Mouse (Mus musculus): ENCODE data around the gene Hspb6.

Hspb6 gene

DNA sequence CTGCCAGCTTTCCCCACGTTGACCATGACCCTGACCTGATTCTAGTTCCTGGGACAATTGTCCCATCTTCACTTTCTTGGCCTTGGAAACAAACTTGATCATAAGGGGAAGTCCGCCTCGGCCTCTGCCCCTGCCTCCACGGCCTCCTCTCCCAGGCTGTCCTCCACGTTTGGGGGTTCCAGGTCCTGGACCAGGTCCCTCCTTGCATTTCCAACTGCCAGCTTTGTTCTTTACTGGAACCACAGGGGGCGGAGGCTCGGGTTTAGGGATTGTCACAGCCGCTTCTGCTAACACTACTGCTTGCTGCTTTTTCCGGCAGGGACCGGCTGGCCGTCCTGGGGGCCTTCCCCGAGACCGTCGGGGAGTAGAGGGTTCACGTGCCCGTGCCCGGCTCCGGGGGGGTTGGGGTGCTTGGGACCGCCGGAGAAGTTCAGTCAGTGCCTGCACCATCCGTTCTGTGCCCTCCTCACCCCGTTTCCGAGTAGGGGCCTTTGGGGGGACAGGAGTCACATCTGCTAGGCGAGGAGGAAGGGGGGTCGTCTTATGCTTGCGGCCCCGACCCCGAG is 34.6 kb downstream of the Hspb6 start:
- DNase-seq (ENCODE audit: low spot score in 2 of 2): no peak

DNA sequence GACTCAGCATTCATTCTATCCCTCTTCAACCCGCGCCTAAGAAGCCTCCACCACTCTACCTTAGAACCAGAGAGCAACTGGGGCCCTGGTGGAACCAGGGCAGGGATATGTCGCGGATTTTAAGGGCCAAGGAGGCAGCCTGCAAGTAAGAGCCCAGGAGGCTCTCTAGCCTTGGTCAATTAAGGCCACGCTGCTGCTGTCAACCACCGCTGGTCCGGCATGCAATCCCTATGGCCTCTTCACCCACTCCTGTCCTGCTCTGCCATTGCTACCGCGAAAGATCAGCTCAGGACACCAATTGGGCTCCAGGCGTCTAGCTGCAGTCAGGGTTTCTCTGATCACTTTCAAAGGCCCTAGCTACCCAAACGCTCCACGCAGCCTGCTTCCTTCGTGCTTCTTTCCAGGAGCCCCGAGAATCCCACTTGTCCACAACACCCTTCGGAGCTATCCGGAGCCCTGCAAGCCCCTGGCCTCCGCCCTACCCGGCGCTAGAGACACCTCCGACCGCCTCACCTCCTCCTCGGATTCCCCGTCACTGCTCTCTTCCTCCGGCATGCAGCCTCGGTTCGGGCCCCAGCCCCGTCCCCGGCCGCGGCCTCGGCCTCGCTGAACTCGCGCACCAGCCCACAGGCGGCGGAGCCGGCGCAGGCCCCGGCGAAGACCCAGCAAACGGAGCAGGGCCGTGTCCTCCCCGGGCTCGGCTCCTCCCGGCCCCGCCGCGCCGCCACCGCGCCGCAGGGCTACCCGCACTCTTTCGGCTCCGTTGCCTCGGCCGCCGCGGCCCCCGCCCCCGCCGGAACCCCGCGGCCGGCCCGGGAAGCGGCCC is 36.1 kb downstream of the Hspb6 start:
- peak in 1 of 2 experiments; percentile 48 for DNase-seq (ENCODE audit: low spot score in 2 of 2)

DNA sequence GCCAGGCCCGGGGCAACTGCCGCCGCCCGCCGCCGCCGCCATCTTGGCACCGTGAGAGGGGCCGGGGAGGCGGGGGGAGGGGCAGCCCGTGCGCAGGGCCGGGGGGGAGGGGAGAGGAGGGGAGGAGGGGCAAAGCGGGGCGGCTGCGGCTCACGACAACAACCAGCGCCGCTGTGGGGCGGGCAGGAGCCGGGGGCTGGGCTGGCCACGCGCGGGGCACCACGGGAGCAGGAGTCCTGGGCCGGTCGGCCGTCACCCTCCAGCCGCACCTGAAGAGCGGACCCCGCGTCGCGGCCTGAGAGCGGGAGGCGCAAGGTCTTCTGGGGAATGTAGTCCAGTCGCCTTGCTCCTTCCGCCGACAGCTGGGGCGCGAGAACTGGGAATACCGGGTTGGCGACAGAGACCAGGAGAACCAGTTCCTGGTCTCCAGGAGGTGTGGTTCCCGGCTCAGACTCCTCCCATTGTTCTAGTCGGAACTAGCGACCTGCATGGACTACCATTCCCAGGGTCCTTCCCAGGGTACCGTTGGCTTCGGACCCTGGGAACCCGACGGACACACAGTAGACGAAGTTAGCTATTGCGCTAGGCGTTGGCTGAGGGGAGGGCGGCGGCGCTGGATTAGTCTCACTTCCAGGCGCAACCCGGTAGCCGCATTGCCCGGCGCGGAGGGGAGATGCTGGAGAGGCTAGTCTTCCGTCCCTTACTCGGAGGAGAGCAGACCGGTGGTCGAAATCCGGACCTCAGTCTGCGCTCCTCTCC is 36.9 kb downstream of the Hspb6 start, which contains the start of gene Kmt2b:
Gene Kmt2b, minus strand, starts transcription at position 51 of the 759 bp plus-strand sequence.
- DNase-seq (ENCODE audit: low spot score in 2 of 2): peak; percentile 96 to 97

DNA sequence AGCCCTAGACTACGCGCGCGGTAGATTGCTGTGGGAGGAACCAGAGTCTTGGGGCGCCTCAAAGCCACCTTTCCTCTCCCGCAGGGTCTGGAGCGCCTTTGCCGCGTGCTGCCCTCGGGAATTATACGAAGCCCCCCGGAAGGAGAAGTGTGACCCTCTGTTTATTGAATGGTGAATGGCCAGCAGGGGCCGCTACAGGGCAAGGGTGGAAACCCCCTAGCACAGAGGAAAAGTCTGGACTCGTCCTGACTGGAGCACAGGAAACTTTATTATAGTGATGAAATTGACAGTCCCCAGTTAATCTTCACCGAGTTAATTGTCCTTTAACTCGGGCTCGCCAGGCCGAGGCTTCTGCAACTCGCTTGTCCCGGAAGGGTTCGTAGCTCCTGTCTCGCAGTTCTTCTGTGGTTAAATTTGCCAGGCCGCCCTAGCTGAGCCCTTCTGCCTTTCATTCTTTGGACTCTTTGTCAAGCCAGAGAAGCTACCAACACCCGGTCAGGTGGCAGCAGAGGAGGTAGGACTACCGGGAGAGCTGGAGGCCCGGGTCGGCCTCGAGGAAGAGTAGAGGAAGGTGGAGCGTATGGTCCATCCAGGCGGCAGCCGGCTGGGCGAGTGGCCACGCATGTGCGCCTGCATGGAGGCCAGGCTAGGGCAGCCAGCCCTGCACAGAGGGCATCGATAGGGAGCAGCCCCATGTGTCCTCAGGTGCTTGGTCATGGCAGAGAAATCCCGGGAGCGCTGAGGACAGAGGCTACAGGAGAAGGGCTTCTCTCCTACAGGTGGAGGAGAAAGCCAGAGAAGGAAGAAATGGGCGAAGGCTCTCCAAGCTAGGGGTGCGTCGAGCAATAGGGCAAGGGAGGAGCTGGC is 37.7 kb downstream of the Hspb6 start:
- peak in 1 of 2 experiments; percentile 79 for DNase-seq (ENCODE audit: low spot score in 2 of 2)

DNA sequence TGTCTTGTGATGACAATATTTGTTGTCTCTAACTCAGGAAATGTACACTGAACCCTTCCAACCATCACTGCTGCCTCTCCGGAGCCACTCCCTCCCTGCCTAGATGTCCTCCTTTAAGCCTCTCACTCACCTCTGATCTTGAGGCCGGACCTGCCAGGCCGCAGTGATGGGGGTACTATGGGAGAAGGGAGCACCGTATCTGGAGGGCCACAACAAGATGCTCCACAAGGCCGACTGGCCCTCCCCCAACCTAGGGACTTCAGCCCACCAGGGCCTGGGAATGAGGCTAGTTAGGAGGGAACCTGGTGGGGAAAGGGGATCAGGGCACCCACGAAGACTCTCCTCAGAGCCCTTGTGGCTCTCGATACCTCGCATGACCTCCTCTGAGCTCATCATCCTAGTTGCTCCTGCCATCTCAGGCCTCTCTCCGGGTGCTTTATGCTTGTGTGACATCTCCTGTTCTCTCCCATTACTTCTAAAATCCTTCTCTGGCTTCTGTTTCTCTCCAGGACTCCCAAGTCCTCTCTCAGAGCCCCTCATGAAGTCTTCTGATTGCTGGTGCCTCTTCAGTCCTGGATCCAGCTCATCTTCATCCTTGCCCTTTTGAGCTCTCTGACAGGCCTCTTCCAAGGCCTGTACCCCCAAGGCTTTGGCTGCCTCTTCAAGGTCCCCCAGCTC is 39.1 kb downstream of the Hspb6 start:
- DNase-seq (ENCODE audit: low spot score in 2 of 2): no peak

DNA sequence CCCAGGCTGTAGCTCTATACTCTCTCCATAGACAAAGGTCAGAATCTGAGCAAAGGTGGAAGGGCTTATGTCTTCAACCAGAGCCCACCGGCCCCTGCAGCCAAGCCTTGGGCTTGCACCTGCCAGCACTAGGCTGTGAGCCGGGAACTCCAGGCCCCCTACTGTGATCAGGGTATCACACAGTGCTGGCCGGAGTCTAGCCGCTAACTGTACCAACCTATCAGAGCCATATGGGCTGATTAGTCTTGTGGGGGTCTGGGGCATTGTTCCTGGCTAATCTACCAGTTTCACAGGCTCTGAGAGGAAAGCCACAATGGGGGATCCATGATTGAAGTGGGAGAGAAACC is 39.6 kb downstream of the Hspb6 start:
- DNase-seq (ENCODE audit: low spot score in 2 of 2): no peak

DNA sequence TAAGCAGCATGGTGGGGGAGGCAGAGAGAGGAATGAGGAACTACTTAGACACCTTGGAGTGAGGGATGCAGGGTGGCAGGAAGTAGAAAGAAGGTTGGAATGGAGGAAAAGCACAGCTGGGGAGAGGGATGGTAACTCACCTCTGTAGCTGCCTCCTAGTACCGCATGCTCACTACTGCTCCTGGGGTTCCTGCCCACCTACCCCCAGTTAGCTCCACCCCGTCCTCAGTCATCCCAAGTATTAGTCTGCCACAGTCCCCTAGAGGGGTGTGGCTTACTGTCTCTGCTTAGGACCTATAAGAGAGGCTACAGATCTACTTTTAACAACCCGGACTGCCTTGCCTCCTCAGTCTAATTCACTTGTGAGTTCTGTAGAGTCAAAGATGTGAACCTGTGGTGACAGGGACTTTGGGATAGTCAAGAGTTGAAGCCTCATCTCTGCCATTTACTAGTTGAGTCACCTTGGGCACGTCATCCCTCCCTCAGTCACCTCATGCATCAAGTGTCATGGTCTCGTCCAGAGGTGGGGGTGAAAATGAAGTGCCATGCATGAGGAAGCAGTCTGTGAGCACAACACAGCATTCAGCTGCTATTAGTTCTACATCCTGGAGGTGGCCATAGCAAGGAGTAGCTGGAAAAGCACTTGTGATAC is 40.9 kb downstream of the Hspb6 start:
- no peak for DNase-seq (ENCODE audit: low spot score in 2 of 2)

DNA sequence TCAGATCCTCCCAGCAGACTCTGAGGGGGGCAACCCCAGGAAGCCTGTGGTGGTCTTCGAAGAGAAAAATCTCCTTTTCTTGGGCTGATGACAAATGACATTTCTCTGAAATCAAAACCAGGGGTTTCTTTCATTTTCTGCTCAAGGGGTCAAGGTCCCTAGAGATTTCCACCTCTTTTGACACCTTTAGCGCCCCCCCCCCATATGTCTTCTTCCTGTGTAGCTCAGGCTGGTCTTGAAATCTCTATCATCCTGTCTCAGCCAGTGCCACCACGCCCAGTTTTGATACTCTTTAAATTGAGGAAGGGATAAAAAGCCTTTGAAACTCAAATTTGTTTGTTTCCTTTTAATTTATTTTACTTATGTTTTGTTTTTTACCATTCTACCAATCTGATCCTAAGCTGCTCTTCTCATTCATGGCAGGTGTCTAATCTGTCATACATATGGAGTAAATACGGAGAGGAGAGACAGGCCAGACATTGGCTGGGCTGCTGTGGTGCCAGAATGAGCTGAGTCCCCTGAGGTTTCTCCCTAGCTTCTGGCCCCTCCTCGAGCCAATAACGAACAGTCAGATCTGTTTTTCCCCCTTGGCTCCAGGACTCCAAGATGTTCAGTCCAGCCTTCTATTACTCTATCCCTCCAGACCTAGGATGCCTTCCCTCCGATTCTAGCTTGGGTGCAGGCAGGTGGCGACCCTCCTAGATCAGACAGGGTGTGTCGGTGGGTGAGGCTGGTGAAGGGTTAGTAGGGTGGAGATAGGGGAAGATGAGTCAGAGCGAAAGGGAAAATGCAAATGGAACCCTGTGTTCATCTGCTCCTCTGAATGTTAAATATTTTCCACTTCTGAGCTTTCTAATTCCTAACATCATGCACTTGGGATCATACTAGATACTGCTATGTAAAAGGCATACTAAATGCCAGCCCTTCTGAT is 41.9 kb downstream of the Hspb6 start:
- DNase-seq (ENCODE audit: low spot score in 2 of 2): no peak

DNA sequence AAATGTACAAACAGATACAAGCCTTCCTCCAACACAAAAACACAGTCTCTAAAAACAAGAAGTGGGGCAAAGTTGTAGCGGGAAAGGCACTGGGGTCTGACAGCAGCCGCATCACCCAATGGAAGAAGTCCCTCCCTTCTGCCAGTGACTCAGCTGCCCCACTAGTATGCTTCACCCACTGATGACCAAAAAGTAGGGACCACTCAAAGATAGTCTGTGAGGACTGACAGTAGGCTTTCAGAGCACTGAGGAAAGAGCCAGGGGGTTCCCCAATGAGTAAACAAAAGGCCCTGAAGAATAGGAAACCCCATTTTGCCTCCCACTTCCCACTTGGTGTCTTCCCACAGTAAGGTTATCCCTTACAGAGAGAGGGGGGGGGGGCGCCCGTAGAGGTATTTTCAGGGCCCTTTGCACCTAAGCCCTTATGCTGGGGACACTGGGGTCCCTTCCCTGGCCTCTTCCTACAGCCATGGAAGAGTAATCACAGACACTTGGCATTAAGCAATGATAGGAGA is 42.6 kb downstream of the Hspb6 start:
- DNase-seq (ENCODE audit: low spot score in 2 of 2): no peak

DNA sequence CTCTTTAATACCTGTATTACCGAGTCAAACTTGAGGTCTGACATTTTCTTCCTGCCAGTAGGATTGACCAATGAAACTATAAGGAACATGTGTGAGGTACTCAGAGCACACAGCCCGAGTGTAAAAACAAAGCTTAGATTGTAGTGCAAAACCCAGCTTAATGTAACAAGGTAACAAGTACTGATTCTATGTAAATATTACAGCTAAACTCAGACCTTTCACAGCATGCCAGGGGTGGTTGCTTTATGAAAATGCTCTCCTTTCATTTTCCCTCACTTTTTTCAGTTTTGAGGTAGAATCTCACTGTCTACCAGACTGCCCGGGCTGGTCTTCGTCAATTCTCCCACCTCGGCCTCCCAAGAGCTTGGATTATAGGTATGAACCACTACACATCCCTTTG is 44.1 kb downstream of the Hspb6 start:
- no peak for DNase-seq (ENCODE audit: low spot score in 2 of 2)

DNA sequence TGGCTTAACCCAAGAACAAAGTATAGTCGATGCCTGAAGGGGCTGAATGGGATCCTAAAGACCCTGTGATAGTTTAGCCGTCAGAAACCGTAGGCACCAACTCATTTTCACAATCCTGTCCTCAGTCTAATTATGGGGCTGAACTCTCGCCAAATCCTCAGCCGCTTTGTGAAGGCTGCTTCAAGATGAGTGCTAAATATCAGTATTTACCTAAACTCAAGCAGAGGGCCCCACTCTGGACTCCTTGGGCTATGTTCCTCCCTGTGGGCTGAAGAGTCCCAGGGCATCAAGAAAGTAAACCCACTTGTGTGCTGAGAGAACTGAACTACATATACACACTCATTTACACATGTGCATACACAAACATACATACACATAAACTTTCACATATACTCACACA is 44.8 kb downstream of the Hspb6 start:
- DNase-seq (ENCODE audit: low spot score in 2 of 2): no peak

DNA sequence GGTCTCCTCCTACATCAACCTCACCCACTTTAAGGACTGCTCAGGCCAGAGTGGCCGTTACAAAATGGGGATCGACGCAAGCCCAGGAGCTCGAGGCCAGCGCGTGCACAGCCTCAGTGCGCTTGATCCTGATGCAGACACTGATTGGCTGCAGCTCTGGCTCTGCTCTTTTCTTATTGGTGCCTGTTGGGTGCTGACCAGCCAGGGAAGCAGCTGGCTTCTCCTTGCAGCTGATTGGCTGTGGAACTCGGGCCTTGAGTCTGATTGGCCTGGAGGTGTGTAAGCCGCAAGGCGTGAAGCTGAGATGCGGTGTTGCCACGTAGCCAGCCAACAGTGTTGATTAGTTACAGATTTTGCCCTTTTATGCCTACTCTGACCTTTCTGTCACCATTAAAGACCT is 46.8 kb downstream of the Hspb6 start, which contains the start of gene Zbtb32:
Gene Zbtb32, minus strand, starts transcription at position 124 of the 400 bp plus-strand sequence.
- no peak for DNase-seq (ENCODE audit: low spot score in 2 of 2)

DNA sequence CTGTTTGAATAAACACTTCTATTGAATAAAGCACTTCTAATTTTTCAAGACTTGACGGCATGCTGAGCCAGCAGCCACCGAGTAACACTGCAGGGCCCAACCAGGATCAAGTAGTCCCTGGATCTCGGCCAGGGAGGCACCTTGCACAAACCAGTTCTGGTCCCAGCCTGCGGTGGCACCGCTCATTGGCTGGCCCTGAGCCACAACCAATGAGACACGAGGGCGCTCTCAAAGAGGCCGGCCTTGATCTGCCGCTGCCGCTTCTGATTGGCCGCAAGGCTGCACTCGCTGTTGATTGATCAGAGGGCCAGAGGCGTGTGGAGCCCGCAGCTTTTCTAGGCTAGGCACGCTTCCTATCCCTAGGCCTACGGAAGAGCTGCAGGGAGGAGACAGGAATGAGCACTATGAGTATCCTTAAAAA is 48.0 kb downstream of the Hspb6 start:
- peak; percentile 80 to 93 for DNase-seq (ENCODE audit: low spot score in 2 of 2)

DNA sequence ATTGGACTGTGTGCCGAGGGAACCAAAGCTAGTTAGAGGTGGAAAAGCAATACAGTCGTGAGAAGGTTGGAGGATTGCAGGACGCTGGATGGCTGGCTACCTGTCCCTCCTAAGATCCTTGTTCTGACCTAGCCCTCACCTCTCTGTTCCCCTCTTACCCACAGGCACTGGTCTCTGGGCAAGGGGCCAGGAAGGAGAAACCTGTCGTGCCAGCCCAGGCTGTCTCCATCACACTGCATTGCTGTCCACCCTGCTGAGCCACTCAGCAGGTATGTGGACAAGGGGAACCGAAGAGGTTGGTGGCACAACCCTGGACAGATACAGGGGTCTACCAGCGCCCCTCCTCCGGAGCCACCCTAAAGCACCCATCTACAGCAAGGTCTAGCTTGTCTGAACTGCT is 48.7 kb downstream of the Hspb6 start:
- no peak for DNase-seq (ENCODE audit: low spot score in 2 of 2)

DNA sequence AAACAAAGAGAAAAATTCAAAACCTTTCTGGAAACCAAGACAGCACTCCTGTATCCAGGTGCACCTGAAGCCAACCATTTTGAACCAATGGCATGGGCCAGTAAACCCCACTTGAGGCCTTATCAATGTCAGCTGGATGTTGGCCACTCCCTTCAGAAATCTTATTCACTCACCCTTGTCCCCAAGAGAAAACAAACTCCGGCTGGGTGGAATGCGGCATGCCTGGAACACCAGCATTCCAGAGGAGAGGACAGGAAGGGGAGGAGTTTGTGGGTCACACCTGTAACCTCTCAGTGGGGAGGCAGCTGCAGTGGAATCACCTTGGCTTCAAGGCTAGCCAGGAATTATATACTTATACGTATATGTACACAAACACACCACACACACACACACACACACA is 50.6 kb downstream of the Hspb6 start:
- no peak for DNase-seq (ENCODE audit: low spot score in 2 of 2)

DNA sequence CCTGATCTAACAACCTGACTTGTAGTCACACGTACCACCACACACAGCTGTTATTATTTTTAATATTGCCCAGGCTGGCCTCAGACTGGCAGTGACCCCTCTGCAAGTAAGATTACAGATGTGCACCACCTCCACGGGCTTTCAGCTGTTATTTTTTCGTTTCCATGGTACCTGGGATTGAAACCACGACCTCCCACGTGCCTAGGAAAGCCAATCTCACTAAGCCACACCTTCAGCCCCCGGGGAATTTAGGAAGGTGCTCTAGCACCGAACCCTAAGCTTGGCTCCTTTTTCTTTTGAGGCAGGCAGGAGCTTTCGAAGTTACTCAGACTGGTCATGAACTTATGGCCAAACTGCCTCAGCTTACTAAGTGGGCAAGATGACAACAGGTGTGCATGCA is 52.4 kb downstream of the Hspb6 start:
- DNase-seq (ENCODE audit: low spot score in 2 of 2): no peak

DNA sequence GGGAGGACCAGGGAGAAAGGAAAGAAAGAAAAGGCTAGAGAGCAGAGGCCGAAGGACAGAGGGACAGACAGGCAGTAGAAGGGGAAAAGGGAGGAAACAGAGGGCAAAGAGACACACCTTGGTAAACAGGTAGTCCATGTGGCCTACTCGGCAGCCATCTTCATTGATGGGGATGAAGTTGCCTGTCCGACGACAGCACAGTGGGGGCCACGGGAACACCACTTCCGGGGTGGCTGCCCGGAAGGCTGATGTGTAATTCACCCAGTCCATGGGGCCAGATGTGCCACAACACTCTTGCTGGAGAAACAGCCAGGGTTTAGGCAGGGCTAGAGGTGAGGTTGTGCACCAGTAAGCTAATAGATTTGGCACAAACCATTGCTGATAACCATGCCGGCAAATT is 53.0 kb downstream of the Hspb6 start:
- DNase-seq (ENCODE audit: low spot score in 2 of 2): no peak
